Mouse (Mus musculus): ENCODE measurements at regions not wholly inside any gene's neighbourhood (a gene's known extent, or its start where the extent isn't known, plus 50 kb on each side); places are given as distances from the start of the nearest gene placed in this dataset.
A peak's percentile ranks its signal among the peaks of the same experiment; 100 is the strongest.

- H3K9me3 ChIP-seq (replicated peaks): no peaks in the 10 kb centered on the region
- DNase-seq (peak; percentile 1), ATAC-seq (ENCODE audit: low read depth) (peak; percentile 51; the same call in 1 of the 2 replicates)
- no peaks in the 10 kb centered on the region for H3K27me3 ChIP-seq
- peak overlapping the region; percentile 17; the same call in 1 of the 2 replicates for H3K4me2 ChIP-seq
- WGBS (ENCODE audit: insufficient replicate concordance): 15% methylated on average over 9 of the region's 9 CpGs
- H3K9ac ChIP-seq: no peak overlapping the region
- peaks cover 8% of the 10 kb centered on the region for H3K4me1 ChIP-seq (replicated peaks)
- H3K4me3 ChIP-seq (replicated peaks): no peak overlapping the region
- H3K27ac ChIP-seq: no peak overlapping the region
- no peaks in the 10 kb centered on the region for H3K36me3 ChIP-seq
Observed at GRCm38 (mm10) chr2:75563253-75563913, 95.7 kb upstream of the Hnrnpa3 start.

GRCm38 (mm10) chr2:75564809-75565208 is 94.3 kb upstream of the Hnrnpa3 start:
- Histone ChIP-seq H3K9ac (no peak overlapping the region), H3K27ac (no peak overlapping the region), H3K4me1 (replicated peaks) (peaks cover 8% of the 10 kb centered on the region), H3K9me3 (replicated peaks) (no peaks in the 10 kb centered on the region), H3K36me3 (no peaks in the 10 kb centered on the region), H3K27me3 (no peaks in the 10 kb centered on the region), H3K4me3 (replicated peaks) (no peak overlapping the region), H3K4me2 (no peak overlapping the region)
- ATAC-seq (ENCODE audit: low read depth): no peak
- 55% methylated on average over 5 of the region's 5 CpGs for WGBS (ENCODE audit: insufficient replicate concordance)
- DNase-seq: no peak

GRCm38 (mm10) chr2:75567131-75567530 is 91.9 kb upstream of the Hnrnpa3 start:
- Histone ChIP-seq H3K9me3 (replicated peaks) (no peaks in the 10 kb centered on the region), H3K4me3 (replicated peaks) (no peak overlapping the region), H3K9ac (no peak overlapping the region), H3K27ac (no peak overlapping the region), H3K27me3 (no peaks in the 10 kb centered on the region), H3K4me2 (no peak overlapping the region), H3K4me1 (replicated peaks) (peaks cover 8% of the 10 kb centered on the region), H3K36me3 (no peaks in the 10 kb centered on the region)
- no peak for ATAC-seq (ENCODE audit: low read depth)
- 63% methylated on average over 4 of the region's 4 CpGs for WGBS (ENCODE audit: insufficient replicate concordance)
- no peak for DNase-seq

GRCm38 (mm10) chr2:75569756-75570155 is 89.3 kb upstream of the Hnrnpa3 start:
- Histone ChIP-seq H3K4me3 (replicated peaks) (no peak overlapping the region), H3K9me3 (replicated peaks) (no peaks in the 10 kb centered on the region), H3K4me1 (replicated peaks) (no peaks in the 10 kb centered on the region), H3K27me3 (0 out of 2 replicates have a peak, but pooled peaks cover 3% of the 10 kb centered on the region), H3K9ac (no peak overlapping the region), H3K4me2 (no peak overlapping the region), H3K27ac (no peak overlapping the region), H3K36me3 (no peaks in the 10 kb centered on the region)
- 71% methylated on average over 6 of the region's 6 CpGs for WGBS (ENCODE audit: insufficient replicate concordance)
- DNase-seq (no peak), ATAC-seq (ENCODE audit: low read depth) (no peak)

GRCm38 (mm10) chr2:75570246-75570645 is 88.8 kb upstream of the Hnrnpa3 start:
- 50% methylated on average over 2 of the region's 2 CpGs for whole genome bisulfite sequencing (ENCODE audit: insufficient replicate concordance)
- no peak overlapping the region for H3K27ac ChIP-seq
- no peaks in the 10 kb centered on the region for H3K4me1 ChIP-seq (replicated peaks)
- no peak overlapping the region for H3K4me3 ChIP-seq (replicated peaks)
- H3K27me3 ChIP-seq: 0 out of 2 replicates have a peak, but pooled peaks cover 3% of the 10 kb centered on the region
- H3K36me3 ChIP-seq: no peaks in the 10 kb centered on the region
- H3K9ac ChIP-seq: no peak overlapping the region
- no peaks in the 10 kb centered on the region for H3K9me3 ChIP-seq (replicated peaks)
- DNase-seq (no peak), ATAC-seq (ENCODE audit: low read depth) (no peak)
- no peak overlapping the region for H3K4me2 ChIP-seq

- H3K4me2 ChIP-seq: peak overlapping the region; percentile 63
- peak overlapping the region; percentile 42 for H3K4me3 ChIP-seq (replicated peaks)
- H3K36me3 ChIP-seq: no peaks in the 10 kb centered on the region
- peaks cover 7% of the 10 kb centered on the region for H3K4me1 ChIP-seq (replicated peaks)
- peaks cover 7% of the 10 kb centered on the region; the same call in 1 of the 2 replicates for H3K27me3 ChIP-seq
- ATAC-seq (ENCODE audit: low read depth): no peak
- WGBS (ENCODE audit: insufficient replicate concordance): under 1% methylated on average over 16 of the region's 16 CpGs
- peak; percentile 28 for DNase-seq
- H3K9me3 ChIP-seq (replicated peaks): no peaks in the 10 kb centered on the region
- no peak overlapping the region for H3K27ac ChIP-seq
- peak overlapping the region; percentile 33 for H3K9ac ChIP-seq
Observed at GRCm38 (mm10) chr2:75584975-75585374, 74.1 kb upstream of the Hnrnpa3 start.

GRCm38 (mm10) chr2:75588572-75588971 is 70.5 kb upstream of the Hnrnpa3 start:
- no peaks in the 10 kb centered on the region for H3K36me3 ChIP-seq
- ATAC-seq (ENCODE audit: low read depth) (no peak), DNase-seq (peak; percentile 28)
- H3K27ac ChIP-seq: no peak overlapping the region
- no peaks in the 10 kb centered on the region for H3K9me3 ChIP-seq (replicated peaks)
- H3K4me3 ChIP-seq (replicated peaks): no peak overlapping the region
- peaks cover 9% of the 10 kb centered on the region for H3K4me1 ChIP-seq (replicated peaks)
- peaks cover 23% of the 10 kb centered on the region for H3K27me3 ChIP-seq
- H3K9ac ChIP-seq: no peak overlapping the region
- H3K4me2 ChIP-seq: no peak overlapping the region
- WGBS (ENCODE audit: insufficient replicate concordance): 2% methylated on average over 6 of the region's 6 CpGs

- 4% methylated on average over 19 of the region's 19 CpGs for WGBS (ENCODE audit: insufficient replicate concordance)
- Histone ChIP-seq H3K4me1 (replicated peaks) (peaks cover 9% of the 10 kb centered on the region), H3K27ac (no peak overlapping the region), H3K4me2 (peak overlapping the region; percentile 56), H3K9me3 (replicated peaks) (no peaks in the 10 kb centered on the region), H3K4me3 (replicated peaks) (peak overlapping the region; percentile 36), H3K27me3 (peaks cover 25% of the 10 kb centered on the region), H3K36me3 (no peaks in the 10 kb centered on the region), H3K9ac (peak overlapping the region; percentile 36; the same call in 1 of the 2 replicates)
- ATAC-seq (ENCODE audit: low read depth) (no peak), DNase-seq (no peak)
Observed at GRCm38 (mm10) chr2:75589452-75589851, 69.6 kb upstream of the Hnrnpa3 start.

- ATAC-seq (ENCODE audit: low read depth): peak; percentile 51
- Histone ChIP-seq H3K9me3 (replicated peaks) (no peaks in the 10 kb centered on the region), H3K4me3 (replicated peaks) (peak overlapping the region; percentile 36; the same call in 1 of the 2 replicates), H3K36me3 (no peaks in the 10 kb centered on the region), H3K9ac (no peak overlapping the region), H3K4me1 (replicated peaks) (peaks cover 9% of the 10 kb centered on the region; the same call in 1 of the 2 replicates), H3K27ac (no peak overlapping the region), H3K4me2 (peak overlapping the region; percentile 56), H3K27me3 (peaks cover 25% of the 10 kb centered on the region)
- peak; percentile 65 for DNase-seq
- 1% methylated on average over 10 of the region's 10 CpGs for whole genome bisulfite sequencing (ENCODE audit: insufficient replicate concordance)
Observed at GRCm38 (mm10) chr2:75590175-75590574, 68.9 kb upstream of the Hnrnpa3 start.

GRCm38 (mm10) chr2:75600511-75600910 is 58.5 kb upstream of the Hnrnpa3 start:
- Histone ChIP-seq H3K9ac (no peak overlapping the region), H3K4me1 (replicated peaks) (peaks cover 5% of the 10 kb centered on the region), H3K36me3 (no peaks in the 10 kb centered on the region), H3K27ac (no peak overlapping the region), H3K9me3 (replicated peaks) (no peaks in the 10 kb centered on the region), H3K4me2 (no peak overlapping the region), H3K4me3 (replicated peaks) (no peak overlapping the region), H3K27me3 (no peaks in the 10 kb centered on the region)
- 40% methylated on average over 5 of the region's 5 CpGs for WGBS (ENCODE audit: insufficient replicate concordance)
- no peak for DNase-seq
- no peak for ATAC-seq (ENCODE audit: low read depth)

GRCm38 (mm10) chr2:75603175-75603871 is 55.7 kb upstream of the Hnrnpa3 start:
- ATAC-seq (ENCODE audit: low read depth) (no peak), DNase-seq (no peak)
- peaks cover 22% of the 10 kb centered on the region for H3K27me3 ChIP-seq

More at GRCm38 (mm10) chr2:75603175-75603871, 55.7 kb upstream of the Hnrnpa3 start:
- WGBS (ENCODE audit: insufficient replicate concordance): 18% methylated on average over 26 of the region's 26 CpGs
- Histone ChIP-seq H3K36me3 (no peaks in the 10 kb centered on the region), H3K4me2 (peak overlapping the region; percentile 57), H3K27ac (no peak overlapping the region), H3K9me3 (replicated peaks) (no peaks in the 10 kb centered on the region), H3K4me1 (replicated peaks) (peaks cover 5% of the 10 kb centered on the region), H3K9ac (peak overlapping the region; percentile 35; the same call in 1 of the 2 replicates), H3K4me3 (replicated peaks) (peak overlapping the region; percentile 36)

Data from liver, embryonic 13.5 days (tissue).